Mouse (Mus musculus) thymus, adult 2 months (tissue): ENCODE results near the gene Thada. TPM values are rescaled to one million over a fixed set of nuclear protein-coding genes. Genes with fewer than 3 reads are reported as not detected.
A peak's percentile ranks its signal among the peaks of the same experiment; 100 is the strongest.

Experiments used
- DNase-seq: peaks from one replicate; pipeline ENCODE4 v3.0.0; 2021
- H3K27ac ChIP-seq: fragments of 200-500 bp; 2 replicates; pipeline ENCODE4 v1.5.1; 2012; ENCODE audit warnings: low read length, control low read depth; ENCODE audit not compliant: control insufficient read depth, insufficient read depth
- H3K27me3 ChIP-seq: fragments of 200-500 bp; 2 replicates; pipeline ENCODE4 v1.6.1; 2012; ENCODE audit warnings: mild to moderate bottlenecking, low read length, moderate library complexity, mixed read lengths; ENCODE audit not compliant: control insufficient read depth, insufficient read depth
- H3K36me3 ChIP-seq: fragments of 200-500 bp; 2 replicates; pipeline ENCODE4 v1.6.1; 2012; ENCODE audit warnings: mild to moderate bottlenecking, low read length, moderate library complexity; ENCODE audit not compliant: control insufficient read depth, insufficient read depth
- H3K4me1 ChIP-seq: fragments of 200-500 bp; replicated peaks from 2 replicates; pipeline ENCODE4 v1.6.1; 2012; ENCODE audit warnings: low read length; ENCODE audit not compliant: control insufficient read depth, insufficient read depth
- H3K4me3 ChIP-seq: fragments of 200-500 bp; 2 replicates; pipeline ENCODE4 v1.5.1; 2012; ENCODE audit warnings: mild to moderate bottlenecking, low read length, control low read depth, moderate library complexity; ENCODE audit not compliant: control insufficient read depth, insufficient read depth
- CTCF ChIP-seq: fragments of 200-500 bp; IDR thresholded peaks from 2 replicates; pipeline ENCODE4 v1.5.1; 2012; ENCODE audit warnings: mild to moderate bottlenecking, control low read depth, low read length, moderate library complexity, borderline replicate concordance; ENCODE audit not compliant: control insufficient read depth, poor library complexity, insufficient read depth; ENCODE audit errors: extremely low read depth
- POLR2A ChIP-seq: fragments of 200-500 bp; IDR thresholded peaks from 2 replicates; pipeline ENCODE4 v1.6.1; 2012; ENCODE audit warnings: mild to moderate bottlenecking, low read length, control low read depth, moderate library complexity; ENCODE audit not compliant: control insufficient read depth, poor library complexity, insufficient read depth; ENCODE audit errors: extremely low read depth
- WGBS: fragments of 180-500 bp; shearing (Covaris S2); methylation state at CpG from one replicate; pipeline ENCODE4 v1.1.7; 2018; 5-methylcytosine and 5-hydroxymethylcytosine counted together
- polyA plus RNA-seq: library from polyadenylated mRNA; depleted of rRNA; stranded (reverse); fragments of >200 nt; gene quantifications from 2 replicates; pipeline ENCODE4 v1.2.3, GENCODE M21; 2012

Thada gene
- polyA plus RNA-seq, 1 experiment: 40.1 TPM

DNA sequence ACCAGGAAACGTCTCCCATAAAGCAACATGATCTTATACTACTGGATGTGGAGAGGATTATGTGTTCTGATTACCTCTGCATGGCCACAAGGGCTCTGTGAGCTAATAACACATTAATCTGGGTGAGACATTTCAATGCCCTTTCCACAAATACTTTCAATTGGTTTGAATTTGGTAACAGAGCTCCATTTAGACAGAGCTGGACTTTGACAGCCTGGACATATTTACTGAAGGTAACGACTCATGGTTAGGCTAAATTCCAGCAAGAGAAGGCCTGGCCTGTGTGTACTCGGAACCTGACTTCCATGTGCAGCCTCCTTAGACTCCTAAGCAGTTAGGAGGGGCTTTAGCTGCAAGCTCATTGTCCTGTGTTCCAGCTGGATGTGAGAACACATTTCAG, 214.6 kb downstream of the Thada start:
- no peaks in the 10 kb centered on the region for H3K4me1 ChIP-seq
- H3K4me3 ChIP-seq: no peak overlapping the region
- WGBS: 95% methylated on average over 3 of the region's 3 CpGs
- TF ChIP-seq CTCF: no peak
- TF ChIP-seq POLR2A: no peak
- no peak for DNase-seq
- no peak overlapping the region for H3K27ac ChIP-seq
- no peaks in the 10 kb centered on the region for H3K27me3 ChIP-seq
- H3K36me3 ChIP-seq: peaks cover 6% of the 10 kb centered on the region

DNA sequence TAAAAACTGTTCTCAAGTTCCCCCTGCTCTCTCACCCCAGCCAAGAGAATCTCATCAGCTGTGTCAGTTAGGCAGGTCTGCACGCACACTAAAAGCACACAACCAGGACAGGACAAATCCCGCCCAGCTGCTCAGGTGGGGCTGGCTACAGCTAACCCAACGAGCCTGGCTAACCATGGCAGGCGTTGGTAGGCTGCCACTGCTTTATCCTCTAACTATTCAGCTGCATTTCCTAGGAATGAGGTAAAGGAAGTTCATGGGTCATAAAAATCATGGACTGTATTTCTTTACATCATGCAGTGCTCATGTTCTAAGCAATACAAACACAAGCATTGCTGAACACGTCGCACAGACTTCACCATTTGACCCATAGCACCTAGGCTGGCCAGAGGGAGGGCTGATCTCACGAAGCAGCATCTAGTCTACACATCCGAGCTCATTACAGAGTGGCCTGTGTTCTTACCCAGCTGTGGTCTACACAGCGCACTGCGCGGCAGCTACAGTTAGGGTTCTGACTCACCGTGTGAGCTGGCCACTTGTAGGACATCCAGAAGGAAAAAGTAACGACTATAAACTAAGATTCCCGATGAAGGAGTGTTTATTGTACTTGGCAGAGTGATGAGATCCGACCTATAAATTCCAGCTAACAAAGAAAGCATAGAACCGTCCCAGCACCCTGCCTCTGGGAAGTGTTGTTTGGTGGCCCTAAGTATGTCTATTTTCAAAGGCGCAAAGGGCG, 221.7 kb downstream of the Thada start:
- H3K4me3 ChIP-seq: no peak overlapping the region
- WGBS: 94% methylated on average over 18 of the region's 18 CpGs
- TF ChIP-seq CTCF: no peak
- DNase-seq: no peak
- no peaks in the 10 kb centered on the region for H3K27me3 ChIP-seq
- H3K27ac ChIP-seq: no peak overlapping the region
- H3K4me1 ChIP-seq: peaks cover 3% of the 10 kb centered on the region
- peaks cover 3% of the 10 kb centered on the region for H3K36me3 ChIP-seq

DNA sequence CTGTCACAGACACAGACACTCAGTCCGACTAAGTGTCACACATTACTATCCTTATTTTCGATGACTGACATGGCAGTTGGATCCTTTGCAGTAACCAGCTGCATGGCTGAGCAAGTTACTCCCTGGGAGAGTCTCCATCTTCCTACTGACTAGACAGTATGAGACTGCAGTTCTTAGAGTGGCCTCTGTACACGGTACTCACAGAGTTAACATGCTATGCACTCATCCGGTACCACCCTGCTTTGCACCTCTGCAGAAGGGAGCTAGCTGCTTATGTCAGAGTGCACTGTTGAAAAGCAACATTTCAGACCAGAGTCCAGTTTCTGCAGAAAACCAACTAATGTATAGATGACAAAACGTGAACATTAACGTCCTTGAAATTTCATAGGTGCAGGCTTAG, 222.2 kb downstream of the Thada start:
- H3K27ac ChIP-seq: no peak overlapping the region
- H3K4me1 ChIP-seq: peaks cover 9% of the 10 kb centered on the region
- WGBS: 94% methylated on average over 6 of the region's 6 CpGs
- H3K36me3 ChIP-seq: peaks cover 3% of the 10 kb centered on the region
- no peak overlapping the region for H3K4me3 ChIP-seq
- DNase-seq: no peak
- H3K27me3 ChIP-seq: no peaks in the 10 kb centered on the region
- TF ChIP-seq CTCF (no peak), POLR2A (no peak)

DNA sequence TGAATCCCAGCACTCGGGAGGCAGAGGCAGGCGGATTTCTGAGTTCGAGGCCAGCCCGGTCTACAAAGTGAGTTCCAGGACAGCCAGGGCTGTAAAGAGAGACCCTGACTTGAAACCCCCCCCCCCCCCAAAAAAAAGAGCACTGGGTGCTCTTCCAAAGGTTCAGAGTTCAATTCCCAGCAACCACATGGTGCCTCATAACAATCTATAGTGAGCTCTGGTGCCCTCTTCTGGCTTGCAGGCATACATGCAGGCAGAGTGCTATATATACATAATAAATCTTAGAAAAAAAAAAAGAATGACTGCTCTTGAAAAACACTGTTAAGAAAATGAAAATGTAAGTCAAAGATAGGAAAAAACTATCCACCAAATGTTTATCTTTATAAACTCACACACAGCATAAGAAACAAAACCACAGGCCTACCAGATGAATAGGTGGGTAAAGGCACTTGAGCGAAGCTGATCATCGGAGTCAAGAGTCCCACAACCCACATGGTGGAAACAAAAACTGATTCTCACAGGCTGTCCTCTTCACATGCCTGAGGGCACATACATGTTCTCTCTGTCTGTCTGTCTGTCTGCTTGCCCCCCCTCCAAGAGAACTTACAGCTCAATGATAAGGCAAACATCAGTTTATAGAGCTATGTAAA, 224.6 kb downstream of the Thada start:
- H3K4me3 ChIP-seq: no peak overlapping the region
- H3K36me3 ChIP-seq: peaks cover 3% of the 10 kb centered on the region; the same call in 1 of the 2 replicates
- H3K27ac ChIP-seq: no peak overlapping the region
- TF ChIP-seq POLR2A (no peak), CTCF (no peak)
- peak; percentile 17 for DNase-seq
- H3K4me1 ChIP-seq: peaks cover 18% of the 10 kb centered on the region
- WGBS: 87% methylated on average over 6 of the region's 6 CpGs
- H3K27me3 ChIP-seq: no peaks in the 10 kb centered on the region

DNA sequence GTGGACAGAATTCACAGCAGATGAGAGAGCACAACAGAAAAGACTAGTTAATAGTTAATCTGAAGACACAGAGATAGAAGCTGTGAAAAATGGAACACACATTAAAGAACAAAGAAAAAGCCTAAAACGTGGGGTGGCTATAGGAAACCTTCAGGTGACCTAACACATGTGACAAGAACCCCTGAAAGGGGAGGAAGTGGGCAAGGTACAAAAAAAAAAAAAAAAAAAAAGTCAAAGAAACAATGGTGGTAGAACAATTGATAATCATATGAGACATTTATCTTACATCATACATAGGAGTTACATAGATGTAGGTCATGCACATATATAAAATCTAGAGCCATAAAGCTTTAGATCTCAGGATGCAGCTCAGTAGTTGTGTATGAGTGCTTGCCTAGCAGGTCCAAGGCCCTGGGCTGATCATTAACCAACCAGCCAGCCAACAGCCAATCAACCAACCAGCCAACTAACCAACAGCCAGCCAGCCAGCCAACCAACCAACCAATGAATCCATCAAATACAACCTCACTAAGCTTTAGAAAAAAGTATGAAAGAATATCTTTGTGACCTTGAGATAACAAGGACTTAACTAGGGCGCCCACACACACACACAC, 226.2 kb downstream of the Thada start:
- Histone ChIP-seq H3K27ac (no peak overlapping the region), H3K27me3 (no peaks in the 10 kb centered on the region), H3K4me1 (peaks cover 18% of the 10 kb centered on the region), H3K36me3 (peaks cover 3% of the 10 kb centered on the region; the same call in 1 of the 2 replicates), H3K4me3 (no peak overlapping the region)
- DNase-seq: no peak
- 51% methylated on average over 2 of the region's 2 CpGs for WGBS
- TF ChIP-seq CTCF (no peak), POLR2A (no peak)

DNA sequence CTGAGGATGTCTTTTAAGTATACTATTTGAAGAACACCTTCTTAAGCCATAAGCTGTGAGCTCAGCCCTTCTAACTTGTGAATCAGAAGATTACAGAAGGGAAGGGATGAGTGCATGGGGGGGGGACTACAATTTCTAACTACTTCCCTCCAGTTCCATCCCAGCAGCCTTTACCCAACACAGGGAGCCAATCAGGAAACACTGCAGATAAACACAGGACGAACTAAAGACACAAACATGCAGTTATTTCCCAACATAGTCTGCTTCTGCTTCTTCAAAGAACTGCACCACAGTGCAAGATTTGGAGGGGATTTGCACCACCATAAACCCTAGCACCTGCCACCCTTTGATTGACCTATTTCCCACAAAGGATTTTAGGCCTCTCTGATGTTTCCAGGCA, 227.8 kb downstream of the Thada start:
- Histone ChIP-seq H3K4me1 (peaks cover 18% of the 10 kb centered on the region), H3K27me3 (no peaks in the 10 kb centered on the region), H3K36me3 (no peaks in the 10 kb centered on the region), H3K27ac (no peak overlapping the region), H3K4me3 (no peak overlapping the region)
- no peak for TF ChIP-seq POLR2A
- TF ChIP-seq CTCF: no peak
- 14% methylated on average over 1 of the region's 1 CpGs for WGBS
- DNase-seq: no peak
